Mouse (Mus musculus): ENCODE measurements around the gene Bicd2. TPM values are rescaled to one million over a fixed set of nuclear protein-coding genes. Genes with fewer than 3 reads are reported as not detected.

Bicd2 gene
- polyA plus RNA-seq, 1 experiment from 2014 or later: 36.7 TPM

DNA sequence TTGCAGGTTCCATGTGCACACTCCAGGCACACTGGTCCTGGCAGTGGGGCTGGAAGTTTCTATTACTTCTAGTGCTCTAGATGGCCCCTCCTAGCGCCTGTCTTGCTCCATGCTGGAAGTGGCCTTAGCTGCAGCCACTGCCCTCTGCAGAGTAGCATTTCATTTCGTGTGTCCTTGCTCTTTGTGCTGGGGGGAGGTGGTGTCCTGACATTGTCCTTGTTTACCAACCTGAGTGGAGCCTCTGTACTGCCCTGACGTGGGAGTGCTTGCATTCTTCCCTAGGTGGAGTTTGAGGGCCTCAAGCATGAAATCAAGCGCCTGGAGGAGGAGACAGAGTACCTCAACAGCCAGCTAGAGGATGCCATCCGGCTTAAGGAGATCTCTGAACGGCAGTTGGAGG is 36.2 kb downstream of the Bicd2 start:
- no peaks in the 10 kb centered on the region for H3K27me3 ChIP-seq (ENCODE audit: insufficient read depth, low read length)
- TF ChIP-seq CTCF (IDR thresholded peaks at IDR 0.05; ENCODE audit: low read depth): no peak
- no peak overlapping the region for H3K9ac ChIP-seq
- peaks cover 81% of the 10 kb centered on the region for H3K36me3 ChIP-seq (ENCODE audit: insufficient read depth)
- 73% methylated on average over 6 of the region's 6 CpGs for WGBS
- no peaks in the 10 kb centered on the region for H3K9me3 ChIP-seq (ENCODE audit: low read depth, low read length)
- H3K4me1 ChIP-seq (ENCODE audit: insufficient read depth): no peaks in the 10 kb centered on the region
- H3K27ac ChIP-seq (ENCODE audit: low read depth): no peak overlapping the region
- DNase-seq (no peak), ATAC-seq (ENCODE audit: insufficient read depth) (no peak)
- H3K4me3 ChIP-seq (ENCODE audit: low read depth, low read length): no peak overlapping the region
- no peak overlapping the region for H3K4me2 ChIP-seq

DNA sequence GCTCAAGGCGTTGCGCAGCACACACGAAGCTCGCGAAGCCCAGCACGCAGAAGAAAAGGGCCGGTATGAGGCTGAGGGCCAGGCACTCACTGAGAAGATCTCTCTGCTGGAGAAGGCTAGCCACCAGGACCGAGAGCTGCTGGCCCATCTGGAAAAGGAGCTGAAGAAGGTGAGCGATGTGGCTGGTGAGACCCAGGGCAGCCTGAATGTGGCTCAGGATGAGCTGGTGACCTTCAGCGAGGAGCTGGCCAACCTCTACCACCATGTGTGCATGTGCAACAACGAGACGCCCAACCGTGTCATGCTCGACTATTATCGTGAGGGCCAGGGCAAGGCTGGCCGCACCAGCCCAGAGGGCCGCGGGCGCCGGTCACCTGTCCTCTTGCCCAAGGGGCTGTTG is 37.9 kb downstream of the Bicd2 start:
- no peak overlapping the region for H3K4me2 ChIP-seq
- ATAC-seq (ENCODE audit: insufficient read depth) (no peak), DNase-seq (no peak)
- no peak overlapping the region for H3K4me3 ChIP-seq (ENCODE audit: low read depth, low read length)
- no peak for TF ChIP-seq CTCF (IDR thresholded peaks at IDR 0.05; ENCODE audit: low read depth)
- no peaks in the 10 kb centered on the region for H3K4me1 ChIP-seq (ENCODE audit: insufficient read depth)
- H3K36me3 ChIP-seq (ENCODE audit: insufficient read depth): peaks cover 96% of the 10 kb centered on the region
- H3K9ac ChIP-seq: no peak overlapping the region
- H3K27me3 ChIP-seq (ENCODE audit: insufficient read depth, low read length): no peaks in the 10 kb centered on the region
- H3K9me3 ChIP-seq (ENCODE audit: low read depth, low read length): no peaks in the 10 kb centered on the region
- WGBS: 93% methylated on average over 20 of the region's 20 CpGs
- no peak overlapping the region for H3K27ac ChIP-seq (ENCODE audit: low read depth)

DNA sequence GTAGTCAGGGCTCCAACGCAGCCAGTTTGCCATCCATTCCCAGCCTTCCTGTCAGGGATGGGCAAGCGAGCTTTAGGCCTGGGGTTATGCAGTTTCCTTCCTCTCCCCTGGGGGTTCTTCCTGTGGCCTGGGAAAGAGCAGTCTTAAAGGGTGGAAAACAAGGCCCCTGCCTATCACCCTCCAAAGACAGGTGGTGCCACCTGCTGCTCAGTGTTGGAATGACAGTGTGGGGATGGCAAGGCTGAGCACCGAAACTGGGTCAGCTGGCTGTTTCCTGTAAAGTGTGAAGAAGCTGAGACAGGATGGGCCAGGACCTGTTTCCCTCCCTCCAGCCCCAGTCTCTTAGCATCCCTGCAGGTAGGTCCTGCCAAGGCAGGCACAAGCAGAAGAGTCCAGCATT is 39.8 kb downstream of the Bicd2 start:
- TF ChIP-seq CTCF (IDR thresholded peaks at IDR 0.05; ENCODE audit: low read depth): peak; percentile 96
- Histone ChIP-seq H3K9ac (no peak overlapping the region), H3K4me1 (ENCODE audit: insufficient read depth) (no peaks in the 10 kb centered on the region), H3K27ac (ENCODE audit: low read depth) (peak overlapping the region; percentile 43; the same call in 1 of the 2 replicates), H3K4me3 (ENCODE audit: low read depth, low read length) (no peak overlapping the region), H3K9me3 (ENCODE audit: low read depth, low read length) (no peaks in the 10 kb centered on the region), H3K27me3 (ENCODE audit: insufficient read depth, low read length) (no peaks in the 10 kb centered on the region), H3K4me2 (no peak overlapping the region), H3K36me3 (ENCODE audit: insufficient read depth) (peaks cover 96% of the 10 kb centered on the region)
- ATAC-seq (ENCODE audit: insufficient read depth): peak; percentile 65
- WGBS: 20% methylated on average over 3 of the region's 3 CpGs
- DNase-seq: peak; percentile 91

DNA sequence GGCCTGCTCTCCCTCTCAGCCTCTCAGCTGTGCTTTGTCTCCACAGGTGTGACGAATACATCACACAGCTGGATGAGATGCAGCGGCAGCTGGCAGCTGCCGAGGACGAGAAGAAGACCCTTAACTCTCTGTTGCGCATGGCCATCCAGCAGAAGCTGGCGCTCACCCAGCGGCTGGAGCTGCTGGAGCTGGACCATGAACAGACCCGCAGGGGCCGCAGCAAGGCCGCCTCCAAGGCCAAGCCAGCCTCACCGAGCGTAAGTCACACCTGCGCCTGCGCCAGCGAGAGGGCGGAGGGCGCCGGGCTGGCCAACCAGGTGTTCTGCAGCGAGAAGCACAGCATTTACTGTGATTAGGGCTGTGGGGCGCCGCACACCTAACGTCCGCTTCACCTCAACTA is 41.6 kb downstream of the Bicd2 start:
- Histone ChIP-seq H3K4me2 (no peak overlapping the region), H3K36me3 (ENCODE audit: insufficient read depth) (peaks cover 88% of the 10 kb centered on the region), H3K27ac (ENCODE audit: low read depth) (no peak overlapping the region), H3K4me3 (ENCODE audit: low read depth, low read length) (no peak overlapping the region), H3K9me3 (ENCODE audit: low read depth, low read length) (no peaks in the 10 kb centered on the region), H3K9ac (no peak overlapping the region), H3K27me3 (ENCODE audit: insufficient read depth, low read length) (no peaks in the 10 kb centered on the region), H3K4me1 (ENCODE audit: insufficient read depth) (no peaks in the 10 kb centered on the region)
- 88% methylated on average over 23 of the region's 23 CpGs for WGBS
- ATAC-seq (ENCODE audit: insufficient read depth) (no peak), DNase-seq (no peak)
- TF ChIP-seq CTCF (IDR thresholded peaks at IDR 0.05; ENCODE audit: low read depth): no peak

DNA sequence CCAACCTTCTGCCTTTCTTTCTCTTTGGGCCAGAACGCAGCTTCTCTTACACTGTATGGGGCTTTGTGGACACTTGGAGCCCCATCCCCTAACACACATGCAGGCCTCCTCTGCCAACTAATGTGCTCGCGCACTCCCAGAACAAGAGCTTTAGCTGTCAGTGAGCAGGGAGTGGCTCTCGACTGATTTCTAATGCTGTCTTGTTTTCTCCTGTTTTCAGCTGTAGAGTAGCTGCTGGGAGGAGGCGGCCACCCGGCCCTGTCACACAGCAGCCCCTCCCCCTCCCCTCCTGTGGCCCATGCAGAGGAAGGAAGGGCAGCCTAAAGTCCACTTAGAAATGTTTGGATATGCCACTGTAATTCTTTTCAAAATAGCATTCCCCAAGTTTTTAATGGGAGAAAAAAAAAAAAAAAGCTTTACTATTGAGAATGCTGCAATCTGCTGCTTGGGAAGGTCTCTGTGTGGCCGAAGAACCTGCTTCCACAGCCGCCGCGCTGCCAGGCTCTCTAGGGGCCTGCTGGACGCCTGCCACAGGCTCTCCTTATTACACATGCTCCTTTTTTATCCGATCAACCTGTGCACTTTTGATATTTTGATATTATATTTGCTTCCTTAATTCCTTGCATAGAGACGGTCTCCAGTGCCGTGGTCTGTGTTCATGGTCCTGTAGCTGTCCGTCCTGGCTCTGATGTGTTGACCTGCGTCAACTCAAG is 43.5 kb downstream of the Bicd2 start:
- 76% methylated on average over 16 of the region's 16 CpGs for WGBS
- DNase-seq: no peak
- no peak for ATAC-seq (ENCODE audit: insufficient read depth)

DNA sequence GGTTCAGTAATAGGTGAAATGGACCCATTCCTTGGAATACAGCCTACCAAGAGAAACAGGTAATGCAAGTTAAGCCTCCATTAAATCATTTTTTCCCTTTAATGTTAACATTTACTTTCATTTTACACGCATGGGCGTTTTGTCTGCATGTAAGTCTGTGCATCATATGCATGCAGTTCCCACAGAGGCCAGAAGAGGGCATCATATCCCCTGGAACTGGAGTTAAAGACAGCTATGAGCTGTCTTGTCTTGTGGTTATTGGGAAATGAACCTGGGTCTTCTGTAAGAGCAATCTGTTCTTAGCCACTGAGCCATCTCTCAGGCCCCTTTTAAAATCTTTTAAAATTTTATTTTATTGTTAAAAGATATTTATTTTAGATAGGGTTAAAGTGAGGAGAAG is 50.0 kb downstream of the Bicd2 start:
- no peak overlapping the region for H3K4me3 ChIP-seq (ENCODE audit: low read depth, low read length)
- H3K9ac ChIP-seq: no peak overlapping the region
- no peaks in the 10 kb centered on the region for H3K27me3 ChIP-seq (ENCODE audit: insufficient read depth, low read length)
- no peak for ATAC-seq (ENCODE audit: insufficient read depth)
- H3K4me2 ChIP-seq: no peak overlapping the region
- peaks cover 8% of the 10 kb centered on the region; the same call in 1 of the 2 replicates for H3K36me3 ChIP-seq (ENCODE audit: insufficient read depth)
- peak; percentile 61 for TF ChIP-seq CTCF (IDR thresholded peaks at IDR 0.05; ENCODE audit: low read depth)
- H3K9me3 ChIP-seq (ENCODE audit: low read depth, low read length): no peaks in the 10 kb centered on the region
- no peaks in the 10 kb centered on the region for H3K4me1 ChIP-seq (ENCODE audit: insufficient read depth)
- H3K27ac ChIP-seq (ENCODE audit: low read depth): no peak overlapping the region
- DNase-seq: peak; percentile 32
- WGBS: 98% methylated on average over 2 of the region's 2 CpGs

More for the DNA sequence above, 43.5 kb downstream of the Bicd2 start:
- Histone ChIP-seq H3K36me3 (ENCODE audit: insufficient read depth) (peaks cover 69% of the 10 kb centered on the region), H3K9ac (no peak overlapping the region), H3K4me1 (ENCODE audit: insufficient read depth) (no peaks in the 10 kb centered on the region), H3K4me2 (no peak overlapping the region), H3K27me3 (ENCODE audit: insufficient read depth, low read length) (no peaks in the 10 kb centered on the region), H3K4me3 (ENCODE audit: low read depth, low read length) (no peak overlapping the region), H3K27ac (ENCODE audit: low read depth) (no peak overlapping the region), H3K9me3 (ENCODE audit: low read depth, low read length) (no peaks in the 10 kb centered on the region)
- no peak for TF ChIP-seq CTCF (IDR thresholded peaks at IDR 0.05; ENCODE audit: low read depth)

DNA sequence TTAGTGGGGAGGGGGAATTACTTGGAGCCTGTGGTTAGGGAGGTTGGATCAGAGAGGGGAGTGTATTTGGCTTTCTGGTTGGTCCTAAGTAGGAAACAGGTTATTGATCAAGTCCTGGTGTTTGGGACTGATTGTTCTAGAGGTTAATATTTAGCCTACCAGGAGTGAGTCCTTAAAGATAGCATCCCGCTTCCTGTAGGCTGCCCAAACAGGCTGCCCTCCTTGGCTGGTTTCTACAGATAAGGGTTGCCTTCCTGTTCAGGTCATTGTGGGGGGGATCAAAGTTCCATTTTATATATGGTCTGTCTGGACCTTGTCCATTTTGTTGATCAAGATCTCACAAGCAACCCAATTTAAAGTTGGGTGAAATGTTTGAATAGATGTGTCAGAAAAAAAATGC is 52.2 kb downstream of the Bicd2 start:
- WGBS: 62% methylated on average over 1 of the region's 1 CpGs
- H3K9ac ChIP-seq: no peak overlapping the region
- no peak overlapping the region for H3K4me3 ChIP-seq (ENCODE audit: low read depth, low read length)

More for the DNA sequence above, 52.2 kb downstream of the Bicd2 start:
- Histone ChIP-seq H3K4me2 (no peak overlapping the region), H3K27ac (ENCODE audit: low read depth) (no peak overlapping the region), H3K27me3 (ENCODE audit: insufficient read depth, low read length) (no peaks in the 10 kb centered on the region), H3K4me1 (ENCODE audit: insufficient read depth) (no peaks in the 10 kb centered on the region), H3K36me3 (ENCODE audit: insufficient read depth) (no peaks in the 10 kb centered on the region), H3K9me3 (ENCODE audit: low read depth, low read length) (no peaks in the 10 kb centered on the region)
- DNase-seq: no peak
- no peak for ATAC-seq (ENCODE audit: insufficient read depth)
- TF ChIP-seq CTCF (IDR thresholded peaks at IDR 0.05; ENCODE audit: low read depth): no peak

All from lung, embryonic 14.5 days (tissue).